Mouse (Mus musculus) liver, embryonic 11.5 days (tissue): ENCODE results near the gene Shisal1. TPM values are rescaled to one million over a fixed set of nuclear protein-coding genes. Genes with fewer than 3 reads are reported as not detected.

Experiments used
- ATAC-seq: fragments of 200-750 bp; cut with Nextera tagmentation; replicated peaks from 2 replicates; pipeline ENCODE4 v1.8.0; 2017; ENCODE audit warnings: moderate number of reproducible peaks, mild to moderate bottlenecking, moderate TSS enrichment, moderate library complexity; ENCODE audit not compliant: low FRiP score
- DNase-seq: peaks from one replicate; pipeline ENCODE4 v3.0.0-alpha.2; 2017; ENCODE audit warnings: low spot score
- H3K27ac ChIP-seq: fragments of 300-500 bp; sonication (generic); 2 replicates; pipeline ENCODE4 v1.5.1; 2014; ENCODE audit warnings: mild to moderate bottlenecking, low read depth, low read length, control low read depth
- H3K27me3 ChIP-seq: fragments of 300-500 bp; sonication (generic); replicated peaks from 2 replicates; pipeline ENCODE4 v1.6.1; 2014; ENCODE audit warnings: low read length, mixed read lengths; ENCODE audit not compliant: control insufficient read depth, insufficient read depth
- H3K36me3 ChIP-seq: fragments of 300-500 bp; sonication (generic); 2 replicates; pipeline ENCODE4 v1.6.1; 2014; ENCODE audit warnings: mild to moderate bottlenecking, low read length, moderate library complexity, mixed read lengths; ENCODE audit not compliant: control insufficient read depth, insufficient read depth
- H3K4me1 ChIP-seq: fragments of 300-500 bp; sonication (generic); replicated peaks from 2 replicates; pipeline ENCODE4 v1.6.1; 2014; ENCODE audit warnings: low read length, mixed read lengths; ENCODE audit not compliant: control insufficient read depth, insufficient read depth
- H3K4me2 ChIP-seq: fragments of 300-500 bp; sonication (generic); 2 replicates; pipeline ENCODE4 v1.6.1; 2014; ENCODE audit warnings: mild to moderate bottlenecking, control low read depth, moderate library complexity
- H3K4me3 ChIP-seq: fragments of 300-500 bp; sonication (generic); 2 replicates; pipeline ENCODE4 v1.5.1; 2014; ENCODE audit warnings: low read depth, low read length, control low read depth
- H3K9ac ChIP-seq: fragments of 300-500 bp; sonication (generic); 2 replicates; pipeline ENCODE4 v1.6.1; 2014; ENCODE audit warnings: low read depth, low read length, control low read depth
- H3K9me3 ChIP-seq: fragments of 300-500 bp; sonication (generic); 2 replicates; pipeline ENCODE4 v1.6.1; 2016; ENCODE audit warnings: low read length, inconsistent platforms, mixed read lengths; ENCODE audit not compliant: control insufficient read depth
- WGBS: fragments of 180-500 bp; shearing (Covaris S2); extraction: QIAGEN DNeasy Blood & Tissue Kit; methylation state at CpG from one replicate; pipeline ENCODE4 v1.1.7; 2014; 5-methylcytosine and 5-hydroxymethylcytosine counted together
- polyA plus RNA-seq: library from polyadenylated mRNA; unstranded; fragments of >200 nt; fragmentation: Nextera tagmentation; extraction: Ambion mirVana; gene quantifications from 2 replicates; pipeline ENCODE4 v1.2.1, GENCODE M21; 2014

The Shisal1 gene
- polyA plus RNA-seq, 1 experiment from 2014 or later = 0.25 TPM

DNA sequence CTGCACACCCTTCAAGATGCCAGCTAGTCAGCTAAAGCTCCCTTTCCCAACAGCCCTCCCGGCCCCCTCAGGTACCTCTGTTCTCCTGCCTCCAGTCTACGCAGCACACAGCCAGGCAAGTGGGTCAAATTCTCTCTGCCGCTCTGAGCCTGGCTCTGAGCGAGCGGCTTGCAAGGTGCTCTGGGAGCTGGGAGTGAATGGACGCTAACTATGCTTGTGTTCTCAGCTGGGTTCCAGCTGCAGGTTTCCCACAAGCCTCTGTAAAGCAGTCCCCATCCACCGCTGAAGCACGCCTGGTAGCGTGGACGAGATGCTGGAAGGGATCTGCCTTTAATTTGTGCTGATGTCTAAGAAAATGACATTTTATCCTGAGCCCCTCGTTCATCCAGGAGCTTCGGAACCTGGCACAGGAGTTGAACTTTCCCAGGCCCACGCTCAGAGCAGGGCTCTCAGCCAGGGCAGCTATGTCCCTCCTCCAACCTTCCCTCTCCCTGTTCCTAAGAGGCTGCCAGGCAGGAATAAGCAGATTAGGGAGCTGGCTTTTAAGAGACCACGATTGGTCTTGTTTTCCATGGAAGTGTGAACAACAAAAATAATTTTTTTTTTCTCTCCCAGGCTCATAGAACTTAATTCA, 5.1 kb downstream of the Shisal1 start:
- no peak for ATAC-seq
- DNase-seq = no peak

GRCm38 (mm10) chr15:84440820-84441219, 6.1 kb downstream of the Shisal1 start:
- H3K9me3 ChIP-seq = no peaks in the 10 kb centered on the region
- H3K36me3 ChIP-seq = no peaks in the 10 kb centered on the region
- no peak overlapping the region for H3K9ac ChIP-seq
- H3K27ac ChIP-seq = no peak overlapping the region
- DNase-seq (no peak), ATAC-seq (no peak)
- no peak overlapping the region for H3K4me2 ChIP-seq
- H3K27me3 ChIP-seq = peaks cover 51% of the 10 kb centered on the region
- WGBS = 60% methylated on average over 3 of the region's 3 CpGs
- H3K4me3 ChIP-seq = no peak overlapping the region
- H3K4me1 ChIP-seq = no peaks in the 10 kb centered on the region

More for the DNA sequence above, 5.1 kb downstream of the Shisal1 start:
- 49% methylated on average over 14 of the region's 14 CpGs for WGBS
- Histone ChIP-seq H3K27me3 (peaks cover 60% of the 10 kb centered on the region), H3K9ac (no peak overlapping the region), H3K4me1 (no peaks in the 10 kb centered on the region), H3K36me3 (no peaks in the 10 kb centered on the region), H3K27ac (no peak overlapping the region), H3K4me3 (no peak overlapping the region), H3K4me2 (no peak overlapping the region), H3K9me3 (no peaks in the 10 kb centered on the region)

- Histone ChIP-seq H3K9me3 (no peaks in the 10 kb centered on the region), H3K4me2 (no peak overlapping the region), H3K27ac (no peak overlapping the region), H3K4me1 (no peaks in the 10 kb centered on the region), H3K36me3 (no peaks in the 10 kb centered on the region), H3K4me3 (no peak overlapping the region), H3K27me3 (no peaks in the 10 kb centered on the region), H3K9ac (no peak overlapping the region)
- WGBS = 76% methylated on average over 10 of the region's 10 CpGs
- ATAC-seq (no peak), DNase-seq (no peak)
Measured at GRCm38 (mm10) chr15:84433586-84434185, 13.2 kb downstream of the Shisal1 start.

DNA sequence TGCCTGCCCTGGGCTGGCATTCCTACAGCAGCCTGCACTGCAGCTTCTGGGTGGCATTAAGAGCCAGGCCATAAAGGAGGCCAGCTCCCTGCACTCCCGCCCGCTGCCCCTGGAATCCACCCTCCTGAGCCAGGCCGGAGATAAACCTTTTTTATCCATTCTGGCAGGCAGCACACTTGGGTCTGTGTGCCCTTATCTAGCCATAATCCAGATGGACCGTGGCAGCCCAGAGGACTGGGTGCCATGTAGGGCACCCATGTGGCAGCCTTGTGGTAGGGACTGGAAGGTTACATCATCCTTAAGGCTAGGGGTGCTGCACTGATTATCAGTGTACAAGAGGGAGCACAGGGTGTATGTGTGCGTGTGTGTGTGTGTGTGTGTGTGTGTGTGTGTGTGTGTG, 16.4 kb downstream of the Shisal1 start:
- H3K27ac ChIP-seq = no peak overlapping the region

DNA sequence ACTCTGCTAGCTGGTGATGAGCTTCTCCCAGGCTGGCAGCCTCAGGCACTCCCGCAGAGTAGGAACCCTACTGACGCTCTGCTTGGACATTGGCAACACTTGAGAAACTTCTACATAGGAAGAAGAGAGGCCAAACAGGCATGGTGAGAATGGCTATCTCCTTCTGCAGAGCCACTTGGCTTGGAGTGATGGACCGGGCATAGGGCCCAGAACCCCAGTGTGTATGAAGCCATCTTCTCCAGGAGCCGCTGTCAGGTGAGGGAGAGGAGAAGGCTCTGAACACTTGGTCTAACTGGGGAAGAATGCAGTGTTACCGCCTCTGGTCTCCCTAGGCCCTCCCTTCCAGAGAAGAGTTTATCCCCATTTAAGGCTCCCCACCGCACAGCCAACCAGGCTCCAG, 19.3 kb downstream of the Shisal1 start:
- Histone ChIP-seq H3K9ac (no peak overlapping the region), H3K4me3 (no peak overlapping the region), H3K4me2 (no peak overlapping the region), H3K36me3 (no peaks in the 10 kb centered on the region), H3K27me3 (0 out of 2 replicates have a peak, but pooled peaks cover 2% of the 10 kb centered on the region), H3K27ac (no peak overlapping the region), H3K9me3 (no peaks in the 10 kb centered on the region), H3K4me1 (no peaks in the 10 kb centered on the region)
- DNase-seq (no peak), ATAC-seq (no peak)
- WGBS = 84% methylated on average over 6 of the region's 6 CpGs

More for the DNA sequence above, 16.4 kb downstream of the Shisal1 start:
- 0 out of 2 replicates have a peak, but pooled peaks cover 2% of the 10 kb centered on the region for H3K27me3 ChIP-seq
- H3K36me3 ChIP-seq = no peaks in the 10 kb centered on the region
- no peak overlapping the region for H3K4me3 ChIP-seq
- H3K9ac ChIP-seq = no peak overlapping the region
- no peak overlapping the region for H3K4me2 ChIP-seq
- no peaks in the 10 kb centered on the region for H3K9me3 ChIP-seq
- 71% methylated on average over 5 of the region's 5 CpGs for WGBS
- DNase-seq = no peak
- H3K4me1 ChIP-seq = no peaks in the 10 kb centered on the region
- ATAC-seq = no peak

GRCm38 (mm10) chr15:84425733-84426132, 21.2 kb downstream of the Shisal1 start:
- Histone ChIP-seq H3K4me3 (no peak overlapping the region), H3K27ac (no peak overlapping the region), H3K9me3 (no peaks in the 10 kb centered on the region), H3K27me3 (peaks cover 5% of the 10 kb centered on the region; the same call in 1 of the 2 replicates), H3K4me1 (no peaks in the 10 kb centered on the region; the same call in 1 of the 2 replicates), H3K4me2 (no peak overlapping the region), H3K9ac (no peak overlapping the region), H3K36me3 (no peaks in the 10 kb centered on the region)
- WGBS = 92% methylated on average over 5 of the region's 5 CpGs
- no peak for DNase-seq
- no peak for ATAC-seq

- Histone ChIP-seq H3K27ac (no peak overlapping the region), H3K9ac (no peak overlapping the region), H3K9me3 (no peaks in the 10 kb centered on the region), H3K4me1 (no peaks in the 10 kb centered on the region; the same call in 1 of the 2 replicates), H3K4me3 (no peak overlapping the region), H3K27me3 (peaks cover 9% of the 10 kb centered on the region), H3K36me3 (no peaks in the 10 kb centered on the region), H3K4me2 (no peak overlapping the region)
- no peak for DNase-seq
- ATAC-seq = no peak
- 76% methylated on average over 5 of the region's 5 CpGs for WGBS
Measured at GRCm38 (mm10) chr15:84423781-84424180, 23.1 kb downstream of the Shisal1 start.

GRCm38 (mm10) chr15:84418266-84418610, 28.7 kb downstream of the Shisal1 start:
- no peak overlapping the region for H3K4me2 ChIP-seq
- H3K9me3 ChIP-seq = no peaks in the 10 kb centered on the region
- H3K27me3 ChIP-seq = peaks cover 7% of the 10 kb centered on the region
- no peaks in the 10 kb centered on the region; the same call in 1 of the 2 replicates for H3K4me1 ChIP-seq
- H3K4me3 ChIP-seq = no peak overlapping the region
- DNase-seq (no peak), ATAC-seq (no peak)
- no peak overlapping the region for H3K9ac ChIP-seq
- no peak overlapping the region for H3K27ac ChIP-seq
- WGBS = 51% methylated on average over 3 of the region's 4 CpGs
- no peaks in the 10 kb centered on the region for H3K36me3 ChIP-seq
